Comparison of ENCODE assay signal across 21 mouse cellular contexts in genomic region chr3:96675171-96675570, GRCm38 (mm10). TPM values are rescaled to one million over a fixed set of nuclear protein-coding genes. Genes with fewer than 3 reads are reported as not detected.
DNase-seq lines count a peak whose midpoint lies in the region; ATAC-seq and TF ChIP-seq lines count a peak whose summit lies in the region.
"Had no signal": no experiment of that assay in that cellular context is flagged by ENCODE, and none has a peak within 500 bp of the region (broad histone marks: within the 10 kb centered on the region; RNA-seq: fewer than 3 reads in every experiment).

No protein-coding gene starts in this region.

- H3K9me3 ChIP-seq in G1E (replicated peaks): no peaks in the 10 kb centered on the region
- H3K9me3 ChIP-seq: embryonic facial prominence, embryonic 12.5 days; hindbrain, embryonic 12.5 days; midbrain, embryonic 13.5 days had no signal

- H3K36me3 ChIP-seq in G1E (replicated peaks): no peaks in the 10 kb centered on the region
- H3K36me3 ChIP-seq: embryonic facial prominence, embryonic 12.5 days; hindbrain, embryonic 12.5 days; midbrain, embryonic 13.5 days had no signal

- H3K4me3 ChIP-seq in G1E (ENCODE audit: low read depth, low read length): no peak overlapping the region
- H3K4me3 ChIP-seq: embryonic facial prominence, embryonic 12.5 days; heart, adult 2 months; hindbrain, embryonic 12.5 days; midbrain, embryonic 13.5 days; myocyte had no signal

- peak; percentile 69 for DNase-seq in 3T3-L1 (ENCODE audit: low read depth, low spot score)
- peak; percentile 33 for DNase-seq in A20 (ENCODE audit: low read depth, low spot score)
- peak; percentile 53 for DNase-seq in G1E (ENCODE audit: low spot score)
- peak; percentile 64 for DNase-seq in induced T-regulatory cell, adult 2 months (ENCODE audit: low read depth)
- no peak for DNase-seq in left cerebral cortex, adult 8-10 months (ENCODE audit: low spot score in 2 of 2)
- DNase-seq in frontal cortex, postnatal 25 days (ENCODE audit: low spot score in 2 of 2): no peak
- no peak for DNase-seq in right cerebral cortex, postnatal 10 days (ENCODE audit: low spot score in 2 of 2)
- DNase-seq in layer of hippocampus, adult 9-10 months (ENCODE audit: low spot score): no peak
- DNase-seq: cerebellum, adult 11 months; cerebellum, postnatal 36 days; heart, adult 2 months; kidney, adult 8-10 months; lung, adult 2 months; lung, postnatal 4 days; thymus, postnatal 14 days had no signal

- no peak for TF ChIP-seq CTCF in G1E (IDR thresholded peaks at IDR 0.05; ENCODE audit: low read depth, low read length)

- H3K27me3 ChIP-seq in G1E (ENCODE audit: insufficient read depth, low read length): peaks cover 40% of the 10 kb centered on the region

- no peak for ATAC-seq in G1E (ENCODE audit: extremely low read depth, insufficient number of reproducible peaks, low FRiP score, poor library complexity, severe bottlenecking)
- ATAC-seq: midbrain, embryonic 13.5 days had no signal

- H3K4me1 ChIP-seq in G1E (ENCODE audit: insufficient read depth, low read depth, low read length): peaks cover 20% of the 10 kb centered on the region

RNA-seq across cellular contexts. Expression of gene Ankrd35, which starts 5.2 kb away (rescaled TPM):
- not detected in 2 replicates for total RNA-seq in G1E (2014; fragmentation: Nextera tagmentation)
- 0.06 TPM in 1 of 2 replicates, not detected in the other for total RNA-seq in G1E (2017)
- not detected in 2 replicates for polyA plus RNA-seq in G1E (2012)
- total RNA-seq in left cerebral cortex, adult 8-10 months (2022): 1 to 10 TPM; 7.2 to 9.0 (median 8.6) TPM
- total RNA-seq: liver, adult 2 months had no signal

RNA-seq across cellular contexts. Expression of gene Pias3, which starts 21.0 kb away (rescaled TPM):
- total RNA-seq in G1E (2014; fragmentation: Nextera tagmentation) (12.5 and 15.8 TPM in 2 replicates), G1E (2017) (5.5 and 7.3 TPM in 2 replicates)
- polyA plus RNA-seq in G1E (2012): 10.6 and 12.1 TPM in 2 replicates
- total RNA-seq in left cerebral cortex, adult 8-10 months (2022): 10 to 100 TPM; 26.0 to 38.9 (median 31.5) TPM

RNA-seq across cellular contexts. Expression of gene Itga10, which starts 29.8 kb away (rescaled TPM):
- total RNA-seq in G1E (2014; fragmentation: Nextera tagmentation) (2.2 and 8.3 TPM in 2 replicates), G1E (2017) (0.29 and 0.33 TPM in 2 replicates)
- polyA plus RNA-seq in G1E (2012): 0.10 and 0.20 TPM in 2 replicates
- 1 to 10 TPM in 3 of 4 experiments, under 1 TPM in 1; 0.97 to 2.0 (median 1.5) TPM for total RNA-seq in left cerebral cortex, adult 8-10 months (2022)

RNA-seq across cellular contexts. Expression of gene Nudt17, which starts 33.2 kb away (rescaled TPM):
- total RNA-seq in G1E (2014; fragmentation: Nextera tagmentation) (0.68 TPM in 1 of 2 replicates, not detected in the other), G1E (2017) (0.22 and 0.70 TPM in 2 replicates)
- polyA plus RNA-seq in G1E (2012): 0.66 and 0.83 TPM in 2 replicates
- total RNA-seq in left cerebral cortex, adult 8-10 months (2022): 10 to 100 TPM in 2 of 4 experiments, 1 to 10 TPM in 2; 8.6 to 11.8 (median 10.0) TPM

RNA-seq across cellular contexts. Expression of gene Gm42957, which starts 39.9 kb away (rescaled TPM):
- total RNA-seq in G1E (2014; fragmentation: Nextera tagmentation) (0.34 and 1.7 TPM in 2 replicates), G1E (2017) (0.11 and 0.17 TPM in 2 replicates)
- polyA plus RNA-seq in G1E (2012): 0.06 and 0.09 TPM in 2 replicates
- total RNA-seq in left cerebral cortex, adult 8-10 months (2022): under 1 TPM in 3 of 4 experiments, not detected in 1; 0.11 to 0.51 (median 0.15) TPM
- total RNA-seq: gastrocnemius, adult 8-10 months had no signal
- polyA plus RNA-seq: liver, adult 2 months had no signal

Comparison
In these comparisons a context has a peak if more than half of its experiments do, and no peak if none do; other contexts are left out.
1. DNase-seq: peak in 3T3-L1 (single experiment), A20 (single experiment), G1E (single experiment) and induced T-regulatory cell, adult 2 months (single experiment); none in left cerebral cortex, adult 8-10 months (0 of 2), frontal cortex, postnatal 25 days (0 of 2), right cerebral cortex, postnatal 10 days (0 of 2) and layer of hippocampus, adult 9-10 months (single experiment).
2. RNA of gene Ankrd35, which starts 5.2 kb away (total RNA-seq): 7.2 to 9.0 TPM in left cerebral cortex, adult 8-10 months; 0.06 TPM in G1E; every median in the first group is over 4 times any median in the second.